In the genomic region with DNA sequence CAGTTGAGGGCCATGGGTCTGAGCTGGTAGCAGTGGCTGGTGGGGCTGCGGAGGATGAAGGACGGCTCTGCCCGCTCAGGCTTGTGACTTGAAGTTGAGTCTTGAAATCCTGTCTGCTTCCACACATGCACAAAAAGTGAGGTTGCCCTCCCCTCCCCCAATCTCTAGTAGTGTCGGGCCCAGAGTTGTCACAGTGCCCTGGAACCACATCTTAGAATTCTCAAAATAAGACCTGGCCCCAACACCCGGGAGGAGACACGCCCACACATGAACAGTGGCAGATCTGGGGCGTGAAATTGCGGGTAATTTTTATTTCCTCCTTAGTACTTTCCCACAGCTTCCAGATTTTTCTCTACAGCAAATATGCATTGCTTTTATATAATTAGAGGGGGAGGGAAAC, we compare ENCODE assay signal across 17 mouse cellular contexts.
"Had no signal": no experiment of that assay in that cellular context is flagged by ENCODE, and none has a peak within 500 bp of the region (broad histone marks: within the 10 kb centered on the region; RNA-seq: fewer than 3 reads in every experiment).

No protein-coding gene starts in this region.

- H3K27me3 ChIP-seq: stomach, embryonic 15.5 days had no signal

- ATAC-seq: intestine, postnatal 0 days; liver, postnatal 0 days had no signal

- H3K27ac ChIP-seq: kidney, postnatal 0 days; limb, embryonic 12.5 days; liver, embryonic 13.5 days; lung, embryonic 15.5 days; macrophage; midbrain, embryonic 12.5 days; neural tube, embryonic 12.5 days; stomach, embryonic 15.5 days had no signal

- DNase-seq: kidney, adult 9 months; kidney, postnatal 36 days; liver; liver, embryonic 13.5 days; liver, postnatal 0 days; lung, postnatal 14 days; right cerebral cortex, postnatal 4 days; spleen, adult 18-20 months had no signal

- H3K4me1 ChIP-seq: lung, embryonic 15.5 days; midbrain, embryonic 12.5 days; neural tube, embryonic 12.5 days; stomach, embryonic 15.5 days had no signal

- H3K36me3 ChIP-seq: limb, embryonic 12.5 days; liver, embryonic 13.5 days; lung, embryonic 15.5 days; midbrain, embryonic 12.5 days; neural tube, embryonic 12.5 days; stomach, embryonic 15.5 days had no signal

- H3K4me3 ChIP-seq: limb, embryonic 12.5 days; liver, embryonic 13.5 days; lung, embryonic 15.5 days; megakaryocyte, embryonic 14.5 days; midbrain, embryonic 12.5 days; neural tube, embryonic 12.5 days; stomach, embryonic 15.5 days had no signal

- H3K9me3 ChIP-seq: liver, embryonic 13.5 days; lung, embryonic 15.5 days; midbrain, embryonic 12.5 days; neural tube, embryonic 12.5 days; stomach, embryonic 15.5 days had no signal
